Mouse (Mus musculus) ES-E14 (cell line): Measurements from ENCODE around the gene Slc41a3. TPM values are rescaled to one million over a fixed set of nuclear protein-coding genes. Genes with fewer than 3 reads are reported as not detected.

Experiments
- DNase-seq: peaks from one replicate; pipeline ENCODE4 v3.0.0-alpha.2; 2013; ENCODE audit warnings: low read depth, low spot score
- H3K27ac ChIP-seq: 2 replicates; pipeline ENCODE4 v1.5.1; 2012; ENCODE audit warnings: low read depth, mild to moderate bottlenecking, low read length, moderate library complexity, mixed read lengths; ENCODE audit not compliant: poor library complexity, insufficient read depth, severe bottlenecking
- H3K36me3 ChIP-seq: 2 replicates; pipeline ENCODE4 v1.6.1; 2012; ENCODE audit warnings: mild to moderate bottlenecking, low read length, moderate library complexity, mixed read lengths; ENCODE audit not compliant: control insufficient read depth, poor library complexity, insufficient read depth, severe bottlenecking
- H3K4me1 ChIP-seq, 2 experiments: fragments of 150-350 bp in 1 of 2; sonication (generic) in 1 of 2; 2 replicates each; pipeline ENCODE4 v1.6.1; 2012; ENCODE audit warnings: low read length in 2 of 2, mild to moderate bottlenecking in 1 of 2, mixed read lengths in 1 of 2; ENCODE audit not compliant: control insufficient read depth in 2 of 2, insufficient read depth in 2 of 2, poor library complexity in 1 of 2
- H3K4me3 ChIP-seq, 2 experiments: fragments of 150-350 bp in 1 of 2; sonication (generic) in 1 of 2; 2 replicates each; pipeline ENCODE4 v1.5.1; 2012; ENCODE audit warnings: low read length in 2 of 2, low read depth in 1 of 2, mild to moderate bottlenecking in 1 of 2, mixed read lengths in 1 of 2; ENCODE audit not compliant: insufficient read depth in 1 of 2, poor library complexity in 1 of 2, severe bottlenecking in 1 of 2
- H3K9ac ChIP-seq: 2 replicates; pipeline ENCODE4 v1.6.1; 2012; ENCODE audit warnings: low read depth, mild to moderate bottlenecking, low read length, mixed read lengths; ENCODE audit not compliant: poor library complexity, insufficient read depth, severe bottlenecking
- H3K9me3 ChIP-seq: fragments of 150-350 bp; sonication (generic); 2 replicates; pipeline ENCODE4 v1.6.1; 2012; ENCODE audit warnings: low read depth, mild to moderate bottlenecking, low read length; ENCODE audit not compliant: control insufficient read depth, insufficient read depth
- CHD2 ChIP-seq: IDR thresholded peaks from 2 replicates; pipeline ENCODE4 v1.6.1; 2014; ENCODE audit warnings: mild to moderate bottlenecking, low read depth, low read length, inconsistent platforms
- HCFC1 ChIP-seq: IDR thresholded peaks from 2 replicates; pipeline ENCODE4 v1.6.1; 2012; ENCODE audit warnings: low read length, inconsistent platforms, borderline replicate concordance; ENCODE audit not compliant: insufficient read depth
- MAFK ChIP-seq: IDR thresholded peaks from 2 replicates; pipeline ENCODE4 v1.6.1; 2014; ENCODE audit warnings: mild to moderate bottlenecking, low read depth, low read length, inconsistent platforms; ENCODE audit not compliant: insufficient read depth
- ZC3H11A ChIP-seq: IDR thresholded peaks from 2 replicates; pipeline ENCODE4 v1.6.1; 2012; ENCODE audit warnings: low read depth, mild to moderate bottlenecking, inconsistent platforms, low read length, borderline replicate concordance
- ZNF384 ChIP-seq: IDR thresholded peaks from 2 replicates; pipeline ENCODE4 v1.6.1; 2012; ENCODE audit warnings: low read depth, low read length, inconsistent platforms
- in situ Hi-C, 2 experiments: fragments of 600-800 bp; cut with MboI; formaldehyde crosslinking; loops; one replicate each; pipeline ENCODE4 v1.15.1; 2025; ENCODE audit warnings: low sequenced_read_pairs in 2 of 2, inconsistent platforms in 1 of 2; ENCODE audit not compliant: unreplicated experiment in 2 of 2
- total RNA-seq: library from RNA; depleted of rRNA; stranded (reverse); fragments of 300-350 nt; gene quantifications from 2 replicates; pipeline ENCODE4 v1.2.3, GENCODE M21; 2012; rRNA removed

The Slc41a3 gene
- total RNA-seq, 1 experiment: 3.2 TPM

- DNase-seq: no peak
- no peak overlapping the region for H3K9ac ChIP-seq
- peaks cover 7% of the 10 kb centered on the region; the same call in 1 of the 2 replicates for H3K36me3 ChIP-seq
- in situ Hi-C loops: no loop called here
- no peaks in the 10 kb centered on the region for H3K4me1 ChIP-seq
- H3K9me3 ChIP-seq: no peaks in the 10 kb centered on the region
- H3K27ac ChIP-seq: no peak overlapping the region
- TF ChIP-seq MAFK (no peak), ZNF384 (no peak), CHD2 (no peak), ZC3H11A (no peak), HCFC1 (no peak)
- H3K4me3 ChIP-seq: no peak overlapping the region
Measured at GRCm38 (mm10) chr6:90695754-90696153, 91.2 kb downstream of the Slc41a3 start.

Other genes starting within 250 kb of the Slc41a3 start
- 10.6 and 12.0 TPM in 2 replicates for gene Zxdc, start 235.2 kb upstream of the Slc41a3 start, total RNA-seq
- gene Cfap100, start 175.9 kb upstream of the Slc41a3 start, total RNA-seq: 0.98 and 1.0 TPM in 2 replicates
- gene Klf15, start 142.1 kb upstream of the Slc41a3 start, total RNA-seq: 6.4 and 11.3 TPM in 2 replicates
- 3.9 and 4.0 TPM in 2 replicates for gene Aldh1l1, start 118.3 kb upstream of the Slc41a3 start, total RNA-seq